Mouse (Mus musculus) yolk sac, embryonic 10.5 days (tissue): ENCODE data around the gene Mapk13.

ENCODE experiments used
- DNase-seq: peaks from one replicate; pipeline ENCODE4 v3.0.0-alpha.2; 2017; ENCODE audit warnings: low spot score

Gene Mapk13

GRCm38 (mm10) chr17:28775161-28775560, 6.1 kb downstream of the Mapk13 start:
- no peak for DNase-seq

GRCm38 (mm10) chr17:28776817-28777216, 7.7 kb downstream of the Mapk13 start:
- DNase-seq = no peak

- no peak for DNase-seq
Observed at GRCm38 (mm10) chr17:28777231-28778005, 8.3 kb downstream of the Mapk13 start.

- DNase-seq = no peak
Observed at GRCm38 (mm10) chr17:28779735-28780134, 10.6 kb downstream of the Mapk13 start.

- DNase-seq = no peak
Observed at GRCm38 (mm10) chr17:28780836-28781235, 11.7 kb downstream of the Mapk13 start.

- DNase-seq = no peak
Observed at GRCm38 (mm10) chr17:28781290-28782045, 12.4 kb downstream of the Mapk13 start.

GRCm38 (mm10) chr17:28785036-28785435, 15.9 kb downstream of the Mapk13 start:
- DNase-seq = no peak

- DNase-seq = no peak
Observed at GRCm38 (mm10) chr17:28787507-28787906, 18.4 kb downstream of the Mapk13 start.

- DNase-seq = no peak
Observed at GRCm38 (mm10) chr17:28797031-28797430, 27.9 kb downstream of the Mapk13 start.

GRCm38 (mm10) chr17:28799291-28800160, 30.4 kb downstream of the Mapk13 start:
- DNase-seq = no peak

GRCm38 (mm10) chr17:28800281-28800670, 31.2 kb downstream of the Mapk13 start:
- DNase-seq = peak; percentile 87

- DNase-seq = peak; percentile 89
Observed at GRCm38 (mm10) chr17:28800671-28801412, 31.7 kb downstream of the Mapk13 start, which contains the start of gene Brpf3. Brpf3 (plus strand) TSS chr17:28801090.

GRCm38 (mm10) chr17:28801474-28802005, 32.4 kb downstream of the Mapk13 start:
- peak; percentile 99 for DNase-seq

GRCm38 (mm10) chr17:28802006-28802481, 32.9 kb downstream of the Mapk13 start:
- DNase-seq = no peak

- DNase-seq = no peak
Observed at GRCm38 (mm10) chr17:28803316-28803715, 34.2 kb downstream of the Mapk13 start.

GRCm38 (mm10) chr17:28804973-28805372, 35.9 kb downstream of the Mapk13 start:
- DNase-seq = no peak

GRCm38 (mm10) chr17:28806770-28807169, 37.7 kb downstream of the Mapk13 start:
- DNase-seq = no peak

- peak; percentile 47 for DNase-seq
Observed at GRCm38 (mm10) chr17:28808714-28809113, 39.6 kb downstream of the Mapk13 start.

GRCm38 (mm10) chr17:28809175-28809831, 40.2 kb downstream of the Mapk13 start:
- peak; percentile 60 for DNase-seq

- DNase-seq = peak; percentile 84
Observed at GRCm38 (mm10) chr17:28812345-28812744, 43.2 kb downstream of the Mapk13 start.
